Mouse (Mus musculus) MEL-GATA-1-ER (cell line): Measurements from ENCODE around the gene Nr1i3.

Experiments used
- DNase-seq: peaks from one replicate; pipeline ENCODE4 v3.0.0-alpha.2; 2012; ENCODE audit warnings: low read depth; ENCODE audit errors: extremely low read depth

Nr1i3 gene

GRCm38 (mm10) chr1:171251594-171252324 lies 38.0 kb downstream of the Nr1i3 start:
- DNase-seq, result no peak

- DNase-seq, result no peak
These were observed 38.6 kb downstream of the Nr1i3 start for GRCm38 (mm10) chr1:171252415-171252814.

GRCm38 (mm10) chr1:171256095-171256818 lies 42.5 kb downstream of the Nr1i3 start:
- no peak for DNase-seq

GRCm38 (mm10) chr1:171256937-171257548 lies 43.3 kb downstream of the Nr1i3 start:
- DNase-seq, result peak; percentile 61

- no peak for DNase-seq
These were observed 44.0 kb downstream of the Nr1i3 start for GRCm38 (mm10) chr1:171257781-171258180.

- DNase-seq, result no peak
These were observed 45.2 kb downstream of the Nr1i3 start for GRCm38 (mm10) chr1:171258921-171259320.

GRCm38 (mm10) chr1:171260316-171260715 lies 46.5 kb downstream of the Nr1i3 start:
- no peak for DNase-seq

GRCm38 (mm10) chr1:171262594-171263130 lies 48.9 kb downstream of the Nr1i3 start:
- no peak for DNase-seq

GRCm38 (mm10) chr1:171263185-171263611 lies 49.4 kb downstream of the Nr1i3 start:
- no peak for DNase-seq

- no peak for DNase-seq
These were observed 50.1 kb downstream of the Nr1i3 start for GRCm38 (mm10) chr1:171263666-171264461.

- no peak for DNase-seq
These were observed 52.4 kb downstream of the Nr1i3 start for GRCm38 (mm10) chr1:171265971-171266744.

- no peak for DNase-seq
These were observed 54.6 kb downstream of the Nr1i3 start for GRCm38 (mm10) chr1:171268341-171268740.

GRCm38 (mm10) chr1:171269848-171270572 lies 56.2 kb downstream of the Nr1i3 start, which contains the start of gene B4galt3:
B4galt3 (plus strand) TSS chr1:171270328.
- peak; percentile 62 for DNase-seq
